Mouse (Mus musculus) forebrain, embryonic 12.5 days (tissue): ENCODE data around the gene Slc10a1. TPM values are rescaled to one million over a fixed set of nuclear protein-coding genes. Genes with fewer than 3 reads are reported as not detected.

Experiments
- ATAC-seq: fragments of 200-750 bp; cut with Nextera tagmentation; 2 replicates; pipeline ENCODE4 v1.8.0; 2017; ENCODE audit warnings: moderate TSS enrichment; ENCODE audit not compliant: low FRiP score
- H3K27ac ChIP-seq: fragments of 300-500 bp; sonication (generic); 2 replicates; pipeline ENCODE4 v1.5.1; 2016; ENCODE audit warnings: mild to moderate bottlenecking
- H3K27me3 ChIP-seq: fragments of 300-500 bp; sonication (generic); 2 replicates; pipeline ENCODE4 v1.6.1; 2016; ENCODE audit warnings: mild to moderate bottlenecking
- H3K36me3 ChIP-seq: fragments of 300-500 bp; sonication (generic); replicated peaks from 2 replicates; pipeline ENCODE4 v1.6.1; 2016; ENCODE audit warnings: mild to moderate bottlenecking
- H3K4me1 ChIP-seq: fragments of 300-500 bp; sonication (generic); 2 replicates; pipeline ENCODE4 v1.6.1; 2016
- H3K4me2 ChIP-seq: fragments of 300-500 bp; sonication (generic); 2 replicates; pipeline ENCODE4 v1.6.1; 2016; ENCODE audit warnings: mild to moderate bottlenecking, moderate library complexity
- H3K4me3 ChIP-seq: fragments of 300-500 bp; sonication (generic); replicated peaks from 2 replicates; pipeline ENCODE4 v1.5.1; 2016; ENCODE audit warnings: mild to moderate bottlenecking
- H3K9ac ChIP-seq: fragments of 300-500 bp; sonication (generic); 2 replicates; pipeline ENCODE4 v1.6.1; 2016; ENCODE audit warnings: mild to moderate bottlenecking
- H3K9me3 ChIP-seq: fragments of 300-500 bp; sonication (generic); 2 replicates; pipeline ENCODE4 v1.6.1; 2016
- WGBS: fragments of 180-500 bp; shearing (Covaris S2); methylation state at CpG from one replicate; pipeline ENCODE4 v1.1.7; 2016; 5-methylcytosine and 5-hydroxymethylcytosine counted together
- polyA plus RNA-seq: library from polyadenylated mRNA; unstranded; fragments of >200 nt; fragmentation: Nextera tagmentation; extraction: Ambion mirVana; gene quantifications from 2 replicates; pipeline ENCODE4 v1.2.1, GENCODE M21; 2016

Slc10a1 gene
- polyA plus RNA-seq, 1 experiment from 2014 or later, result 1.4 TPM

DNA sequence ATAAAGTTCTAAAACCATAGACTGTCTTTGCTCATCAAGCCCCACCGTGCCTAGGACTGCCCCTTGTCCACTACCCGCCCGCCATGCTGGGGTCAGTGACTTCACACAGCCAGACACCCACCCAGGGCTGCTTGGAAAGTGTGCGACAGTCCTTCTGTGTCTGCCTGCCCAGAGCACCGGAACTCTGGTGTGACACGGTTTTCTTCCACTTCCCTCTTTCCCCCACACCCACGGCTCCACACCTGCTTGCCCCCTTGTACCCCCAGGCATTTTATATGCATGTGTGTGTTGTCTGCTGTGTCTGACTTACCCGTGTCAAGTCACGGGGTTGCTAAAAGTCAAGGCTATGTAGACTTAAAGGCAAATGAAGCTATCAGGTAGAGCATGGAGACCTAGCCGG lies 23.3 kb upstream of the Slc10a1 start:
- no peaks in the 10 kb centered on the region for H3K36me3 ChIP-seq
- peaks cover 8% of the 10 kb centered on the region for H3K4me1 ChIP-seq
- H3K4me3 ChIP-seq, result no peak overlapping the region
- no peak overlapping the region for H3K9ac ChIP-seq
- no peaks in the 10 kb centered on the region for H3K9me3 ChIP-seq
- peaks cover 17% of the 10 kb centered on the region for H3K27me3 ChIP-seq
- H3K4me2 ChIP-seq, result no peak overlapping the region
- H3K27ac ChIP-seq, result no peak overlapping the region
- ATAC-seq, result no peak
- 83% methylated on average over 10 of the region's 10 CpGs for WGBS

- Histone ChIP-seq H3K27me3 (peaks cover 13% of the 10 kb centered on the region), H3K4me3 (no peak overlapping the region), H3K36me3 (no peaks in the 10 kb centered on the region), H3K4me2 (no peak overlapping the region), H3K9ac (no peak overlapping the region), H3K9me3 (no peaks in the 10 kb centered on the region), H3K4me1 (peaks cover 8% of the 10 kb centered on the region), H3K27ac (no peak overlapping the region)
- whole genome bisulfite sequencing, result 31% methylated on average over 13 of the region's 13 CpGs
- ATAC-seq, result no peak
Observed at GRCm38 (mm10) chr12:80990901-80991445, 22.5 kb upstream of the Slc10a1 start.

GRCm38 (mm10) chr12:80988286-80988685 lies 19.8 kb upstream of the Slc10a1 start:
- Histone ChIP-seq H3K4me3 (no peak overlapping the region), H3K4me1 (peaks cover 8% of the 10 kb centered on the region), H3K9ac (no peak overlapping the region), H3K27ac (no peak overlapping the region), H3K36me3 (no peaks in the 10 kb centered on the region), H3K4me2 (no peak overlapping the region), H3K9me3 (no peaks in the 10 kb centered on the region), H3K27me3 (peaks cover 13% of the 10 kb centered on the region)
- 85% methylated on average over 3 of the region's 3 CpGs for WGBS
- ATAC-seq, result no peak

GRCm38 (mm10) chr12:80986628-80987027 lies 18.1 kb upstream of the Slc10a1 start:
- H3K4me1 ChIP-seq, result peaks cover 8% of the 10 kb centered on the region
- WGBS, result 81% methylated on average over 4 of the region's 4 CpGs
- no peak for ATAC-seq
- H3K4me2 ChIP-seq, result no peak overlapping the region
- no peak overlapping the region for H3K27ac ChIP-seq
- no peak overlapping the region for H3K4me3 ChIP-seq
- H3K9ac ChIP-seq, result no peak overlapping the region
- H3K27me3 ChIP-seq, result peaks cover 4% of the 10 kb centered on the region; the same call in 1 of the 2 replicates
- no peaks in the 10 kb centered on the region for H3K9me3 ChIP-seq
- no peaks in the 10 kb centered on the region for H3K36me3 ChIP-seq

DNA sequence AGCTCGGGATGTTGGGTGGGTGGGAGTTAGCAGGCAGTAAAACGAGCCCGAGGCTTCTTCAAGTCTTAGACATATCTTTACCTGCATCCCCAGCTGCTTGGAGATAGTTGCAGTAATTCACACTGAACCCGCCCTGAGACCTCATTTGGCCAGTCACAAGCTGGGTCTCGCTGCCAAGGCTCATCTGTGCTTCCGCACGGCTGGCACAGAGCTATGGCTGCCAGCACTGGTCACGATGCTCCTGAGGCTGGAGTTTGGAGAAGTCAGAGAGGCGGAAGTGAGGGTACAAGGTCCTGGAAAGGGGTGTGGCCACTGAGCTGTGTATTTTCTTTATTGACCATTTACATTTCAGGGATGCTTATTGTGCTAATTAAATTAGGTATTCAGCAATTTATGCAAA lies 15.2 kb upstream of the Slc10a1 start:
- Histone ChIP-seq H3K4me1 (no peaks in the 10 kb centered on the region), H3K27ac (no peak overlapping the region), H3K27me3 (no peaks in the 10 kb centered on the region), H3K9ac (no peak overlapping the region), H3K36me3 (no peaks in the 10 kb centered on the region), H3K4me2 (no peak overlapping the region), H3K4me3 (no peak overlapping the region), H3K9me3 (no peaks in the 10 kb centered on the region)
- WGBS, result 81% methylated on average over 9 of the region's 9 CpGs
- ATAC-seq, result no peak

GRCm38 (mm10) chr12:80982326-80982725 lies 13.8 kb upstream of the Slc10a1 start:
- H3K27me3 ChIP-seq, result no peaks in the 10 kb centered on the region
- ATAC-seq, result no peak
- no peak overlapping the region for H3K27ac ChIP-seq
- no peak overlapping the region for H3K9ac ChIP-seq
- no peak overlapping the region for H3K4me3 ChIP-seq
- no peaks in the 10 kb centered on the region for H3K36me3 ChIP-seq
- H3K4me2 ChIP-seq, result no peak overlapping the region
- 1% methylated on average over 7 of the region's 7 CpGs for WGBS
- no peaks in the 10 kb centered on the region for H3K9me3 ChIP-seq
- H3K4me1 ChIP-seq, result no peaks in the 10 kb centered on the region

DNA sequence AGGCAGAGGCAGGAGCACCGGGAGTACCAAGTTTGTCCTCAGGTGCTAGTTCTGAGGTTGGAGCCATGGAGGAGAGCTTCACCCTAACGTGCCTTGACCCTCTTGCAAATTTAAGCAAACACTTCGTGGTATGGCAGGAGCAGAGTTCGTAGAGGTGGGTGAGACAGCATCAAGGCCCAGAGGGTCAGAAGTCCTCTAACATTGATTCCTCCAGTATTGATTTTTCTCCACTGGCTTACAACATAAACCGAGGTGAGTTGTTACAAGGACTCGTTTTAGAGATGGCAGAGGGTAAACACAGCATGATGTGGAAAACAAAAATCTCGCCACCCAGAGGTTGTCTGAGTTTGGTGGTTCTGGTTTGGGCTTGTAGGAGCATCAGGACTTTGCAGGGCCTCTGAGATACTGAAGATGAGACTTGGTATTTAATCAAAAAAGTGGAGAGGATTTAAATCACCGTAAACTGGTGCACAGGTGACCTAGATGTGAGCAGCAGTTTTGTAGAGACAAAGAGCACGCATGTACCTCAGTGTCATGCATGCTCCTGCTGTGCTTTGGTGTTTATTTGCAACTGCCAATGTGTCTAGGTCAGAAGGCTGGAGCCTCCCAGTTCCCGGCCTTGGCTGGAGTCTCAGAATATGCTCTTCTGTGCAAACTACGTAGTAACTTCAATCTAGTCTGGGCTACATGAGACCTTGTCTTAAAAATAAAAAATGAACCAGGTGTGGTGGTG lies 7.6 kb upstream of the Slc10a1 start:
- no peaks in the 10 kb centered on the region for H3K36me3 ChIP-seq
- H3K4me3 ChIP-seq, result no peak overlapping the region
- H3K4me2 ChIP-seq, result no peak overlapping the region
- 90% methylated on average over 11 of the region's 11 CpGs for WGBS
- no peaks in the 10 kb centered on the region for H3K27me3 ChIP-seq
- H3K9me3 ChIP-seq, result no peaks in the 10 kb centered on the region
- no peak for ATAC-seq
- no peak overlapping the region for H3K9ac ChIP-seq
- no peaks in the 10 kb centered on the region for H3K4me1 ChIP-seq
- H3K27ac ChIP-seq, result no peak overlapping the region

GRCm38 (mm10) chr12:80971756-80972155 lies 3.3 kb upstream of the Slc10a1 start:
- Histone ChIP-seq H3K27me3 (no peaks in the 10 kb centered on the region), H3K9me3 (no peaks in the 10 kb centered on the region), H3K27ac (no peak overlapping the region), H3K36me3 (no peaks in the 10 kb centered on the region), H3K9ac (no peak overlapping the region), H3K4me1 (no peaks in the 10 kb centered on the region), H3K4me2 (no peak overlapping the region), H3K4me3 (no peak overlapping the region)
- no peak for ATAC-seq
- 31% methylated on average over 3 of the region's 3 CpGs for WGBS

DNA sequence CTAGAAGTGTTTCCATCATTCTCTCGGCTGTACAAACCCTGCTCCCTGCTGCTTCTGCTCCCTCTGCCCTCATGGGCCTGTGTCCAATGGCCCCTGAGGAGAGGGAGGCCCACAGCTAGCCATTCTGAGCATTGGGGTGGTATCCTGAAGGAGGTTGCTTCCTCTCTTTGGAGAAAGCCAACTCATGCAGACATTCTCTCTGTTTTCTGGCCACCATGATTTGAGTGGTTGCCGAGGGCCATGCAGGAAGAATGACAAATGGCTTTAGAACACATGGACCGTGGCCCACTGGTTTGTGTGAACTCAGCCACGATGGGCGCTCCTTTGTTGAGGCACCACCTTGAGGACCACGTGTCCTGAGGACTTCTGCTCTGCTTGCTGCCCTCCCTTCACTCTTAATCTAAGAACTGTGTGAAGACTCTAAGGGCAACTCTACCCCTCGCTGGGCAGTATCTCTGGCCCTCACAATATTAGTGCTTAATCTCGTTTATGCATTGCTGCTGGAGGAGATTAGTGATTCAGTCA lies 1.7 kb upstream of the Slc10a1 start:
- Histone ChIP-seq H3K9ac (no peak overlapping the region), H3K4me2 (no peak overlapping the region), H3K27me3 (no peaks in the 10 kb centered on the region), H3K27ac (no peak overlapping the region), H3K4me3 (no peak overlapping the region), H3K9me3 (no peaks in the 10 kb centered on the region), H3K36me3 (no peaks in the 10 kb centered on the region), H3K4me1 (no peaks in the 10 kb centered on the region)
- whole genome bisulfite sequencing, result 73% methylated on average over 8 of the region's 8 CpGs
- no peak for ATAC-seq

GRCm38 (mm10) chr12:80967918-80968317 lies 587 bp downstream of the Slc10a1 start:
- no peaks in the 10 kb centered on the region for H3K9me3 ChIP-seq
- ATAC-seq, result no peak
- no peak overlapping the region for H3K9ac ChIP-seq
- 89% methylated on average over 9 of the region's 9 CpGs for WGBS
- H3K27ac ChIP-seq, result no peak overlapping the region
- no peaks in the 10 kb centered on the region for H3K36me3 ChIP-seq
- H3K4me2 ChIP-seq, result no peak overlapping the region
- no peaks in the 10 kb centered on the region for H3K4me1 ChIP-seq
- no peak overlapping the region for H3K4me3 ChIP-seq
- no peaks in the 10 kb centered on the region for H3K27me3 ChIP-seq

DNA sequence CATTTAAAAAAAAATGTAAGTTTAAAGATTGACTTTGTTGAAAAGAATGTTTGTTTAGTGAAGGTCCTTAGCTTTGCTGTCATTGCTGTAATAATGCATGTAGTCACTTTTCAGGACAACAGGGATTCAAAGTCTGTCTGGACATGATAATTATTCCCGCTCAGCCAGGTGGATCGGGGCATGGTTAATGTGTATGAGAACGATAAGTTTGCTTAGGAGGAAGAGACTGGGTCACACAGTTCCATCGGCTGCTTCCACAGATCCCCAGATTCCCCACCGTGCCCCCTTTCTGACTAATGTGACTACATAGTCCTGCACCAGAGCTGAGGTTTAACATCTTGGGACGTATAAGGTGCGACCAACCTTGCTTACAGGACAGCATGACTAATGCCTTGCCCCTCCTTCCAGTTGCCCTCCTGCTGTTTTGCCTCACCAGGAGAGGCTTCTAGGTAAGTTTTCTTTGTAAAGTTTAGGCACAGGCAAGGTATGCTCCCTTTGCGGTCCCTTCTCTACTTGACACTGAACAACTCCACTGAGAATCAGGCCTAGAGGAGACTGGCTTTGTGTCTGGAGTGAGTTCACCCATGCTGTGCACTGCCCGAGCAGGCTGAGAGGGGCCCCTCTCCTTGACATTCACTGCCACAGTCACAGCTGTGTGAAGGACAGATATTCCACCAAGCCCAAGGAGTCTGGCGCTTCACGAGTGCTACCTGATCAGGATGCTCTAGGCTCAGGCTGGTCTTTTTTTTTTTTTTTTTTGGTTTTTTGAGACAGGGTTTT lies 2.3 kb downstream of the Slc10a1 start:
- Histone ChIP-seq H3K36me3 (no peaks in the 10 kb centered on the region), H3K4me3 (no peak overlapping the region), H3K9ac (no peak overlapping the region), H3K27ac (no peak overlapping the region), H3K9me3 (no peaks in the 10 kb centered on the region), H3K4me1 (no peaks in the 10 kb centered on the region), H3K4me2 (no peak overlapping the region), H3K27me3 (no peaks in the 10 kb centered on the region)
- ATAC-seq, result no peak
- 83% methylated on average over 11 of the region's 11 CpGs for WGBS

DNA sequence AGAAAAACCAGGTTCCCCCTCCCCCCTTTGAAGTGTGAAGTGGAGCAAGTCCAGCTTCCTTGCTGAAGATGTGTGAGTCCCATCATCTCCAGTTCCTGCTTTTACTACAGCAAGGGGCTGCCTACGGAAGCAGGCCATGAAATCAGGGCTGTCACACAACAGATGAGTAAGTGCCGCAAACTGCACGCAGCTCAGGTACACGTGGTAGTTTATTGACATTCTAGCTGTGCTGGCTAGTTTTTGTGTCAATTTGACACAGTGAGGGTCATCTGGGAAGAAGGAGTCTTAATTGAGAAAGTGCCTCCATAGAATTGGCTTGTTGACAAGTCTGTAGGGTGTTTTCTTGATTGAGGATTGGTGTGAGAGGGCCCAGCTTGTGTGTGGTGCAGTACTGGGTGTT lies 5.9 kb downstream of the Slc10a1 start:
- 88% methylated on average over 4 of the region's 4 CpGs for WGBS
- H3K4me3 ChIP-seq, result no peak overlapping the region
- no peak overlapping the region for H3K4me2 ChIP-seq
- no peak for ATAC-seq
- H3K36me3 ChIP-seq, result peaks cover 18% of the 10 kb centered on the region
- no peak overlapping the region for H3K27ac ChIP-seq
- no peaks in the 10 kb centered on the region for H3K4me1 ChIP-seq
- H3K27me3 ChIP-seq, result no peaks in the 10 kb centered on the region
- H3K9me3 ChIP-seq, result no peaks in the 10 kb centered on the region
- no peak overlapping the region for H3K9ac ChIP-seq
